Mouse (Mus musculus) forebrain, embryonic 10.5 days (tissue): ENCODE measurements around the gene Acvr1b. TPM values are rescaled to one million over a fixed set of nuclear protein-coding genes. Genes with fewer than 3 reads are reported as not detected.
A peak's percentile ranks its signal among the peaks of the same experiment; 100 is the strongest.

Experiments used
- DNase-seq: peaks from one replicate; pipeline ENCODE4 v3.0.0-alpha.2; 2017; ENCODE audit warnings: low spot score; ENCODE audit errors: extremely low spot score
- H3K27ac ChIP-seq: fragments of 300-500 bp; sonication (generic); 2 replicates; pipeline ENCODE4 v1.5.1; 2016; ENCODE audit warnings: mild to moderate bottlenecking
- H3K27me3 ChIP-seq: fragments of 300-500 bp; sonication (generic); 2 replicates; pipeline ENCODE4 v1.6.1; 2016; ENCODE audit warnings: mild to moderate bottlenecking; ENCODE audit not compliant: poor library complexity, severe bottlenecking
- H3K36me3 ChIP-seq: fragments of 300-500 bp; sonication (generic); replicated peaks from 2 replicates; pipeline ENCODE4 v1.6.1; 2016; ENCODE audit warnings: mild to moderate bottlenecking, moderate library complexity
- H3K4me1 ChIP-seq: fragments of 300-500 bp; sonication (generic); 2 replicates; pipeline ENCODE4 v1.6.1; 2016
- H3K4me3 ChIP-seq: fragments of 300-500 bp; sonication (generic); 2 replicates; pipeline ENCODE4 v1.5.1; 2016; ENCODE audit warnings: mild to moderate bottlenecking, moderate library complexity
- H3K9me3 ChIP-seq: fragments of 300-500 bp; sonication (generic); 2 replicates; pipeline ENCODE4 v1.6.1; 2016; ENCODE audit warnings: mild to moderate bottlenecking, moderate library complexity
- WGBS: fragments of 180-500 bp; shearing (Covaris S2); methylation state at CpG from one replicate; pipeline ENCODE4 v1.1.7; 2016; 5-methylcytosine and 5-hydroxymethylcytosine counted together
- polyA plus RNA-seq: library from polyadenylated mRNA; unstranded; fragments of >200 nt; fragmentation: Nextera tagmentation; extraction: Ambion mirVana; gene quantifications from 2 replicates; pipeline ENCODE4 v1.2.1, GENCODE M21; 2016

Acvr1b gene
- polyA plus RNA-seq, 1 experiment from 2014 or later, result 5.8 TPM

- DNase-seq, result no peak
- 75% methylated on average over 4 of the region's 4 CpGs for WGBS
- H3K27ac ChIP-seq, result no peak overlapping the region
- H3K27me3 ChIP-seq, result no peaks in the 10 kb centered on the region
- H3K4me3 ChIP-seq, result no peak overlapping the region
- H3K9me3 ChIP-seq, result no peaks in the 10 kb centered on the region
- H3K36me3 ChIP-seq, result peaks cover 33% of the 10 kb centered on the region
- peaks cover 16% of the 10 kb centered on the region for H3K4me1 ChIP-seq
These were observed 42.2 kb downstream of the Acvr1b start for GRCm38 (mm10) chr15:101216036-101216435.

- peaks cover 37% of the 10 kb centered on the region for H3K27me3 ChIP-seq
- peak overlapping the region; percentile 48 for H3K4me3 ChIP-seq
- peak; percentile 70 for DNase-seq
- H3K4me1 ChIP-seq, result peaks cover 64% of the 10 kb centered on the region
- H3K27ac ChIP-seq, result peak overlapping the region; percentile 89
- no peaks in the 10 kb centered on the region for H3K36me3 ChIP-seq
- H3K9me3 ChIP-seq, result no peaks in the 10 kb centered on the region
- 3% methylated on average over 8 of the region's 8 CpGs for WGBS
These were observed 47.0 kb downstream of the Acvr1b start for GRCm38 (mm10) chr15:101220905-101221297.

- H3K4me1 ChIP-seq, result peaks cover 64% of the 10 kb centered on the region
- no peaks in the 10 kb centered on the region for H3K9me3 ChIP-seq
- peaks cover 41% of the 10 kb centered on the region for H3K27me3 ChIP-seq
- H3K27ac ChIP-seq, result peak overlapping the region; percentile 89
- WGBS, result 1% methylated on average over 14 of the region's 14 CpGs
- peak overlapping the region; percentile 48 for H3K4me3 ChIP-seq
- no peaks in the 10 kb centered on the region for H3K36me3 ChIP-seq
- peak; percentile 79 for DNase-seq
These were observed 47.6 kb downstream of the Acvr1b start for GRCm38 (mm10) chr15:101221298-101222104.

- Histone ChIP-seq H3K27me3 (peaks cover 46% of the 10 kb centered on the region), H3K36me3 (peaks cover 4% of the 10 kb centered on the region), H3K4me1 (peaks cover 77% of the 10 kb centered on the region), H3K4me3 (peak overlapping the region; percentile 89; the same call in 1 of the 2 replicates), H3K9me3 (no peaks in the 10 kb centered on the region), H3K27ac (peak overlapping the region; percentile 89)
- no peak for DNase-seq
- 44% methylated on average over 13 of the region's 13 CpGs for WGBS
These were observed 49.1 kb downstream of the Acvr1b start for GRCm38 (mm10) chr15:101222897-101223482.

- peak overlapping the region; percentile 89 for H3K4me3 ChIP-seq
- DNase-seq, result no peak
- H3K4me1 ChIP-seq, result peaks cover 83% of the 10 kb centered on the region
- H3K27ac ChIP-seq, result peak overlapping the region; percentile 89
- 6% methylated on average over 5 of the region's 5 CpGs for WGBS
- H3K9me3 ChIP-seq, result no peaks in the 10 kb centered on the region
- H3K36me3 ChIP-seq, result peaks cover 8% of the 10 kb centered on the region
- H3K27me3 ChIP-seq, result peaks cover 46% of the 10 kb centered on the region
These were observed 49.7 kb downstream of the Acvr1b start for GRCm38 (mm10) chr15:101223596-101223995.

- H3K4me3 ChIP-seq, result peak within 1 kb of the TSS; percentile 89
- WGBS, result under 1% methylated on average over 76 of the region's 77 CpGs
- peaks cover 83% of the 10 kb centered on the region for H3K4me1 ChIP-seq
- peak within 1 kb of the TSS; percentile 89 for H3K27ac ChIP-seq
- DNase-seq, result peak; percentile 82
- peaks cover 14% of the 10 kb centered on the region for H3K36me3 ChIP-seq
- peaks cover 49% of the 10 kb centered on the region for H3K27me3 ChIP-seq
- no peaks in the 10 kb centered on the region for H3K9me3 ChIP-seq
These were observed 50.4 kb downstream of the Acvr1b start, which contains the start of gene Grasp for GRCm38 (mm10) chr15:101224006-101224906. Grasp (plus strand) TSS chr15:101224188.

GRCm38 (mm10) chr15:101224977-101225376, 51.1 kb downstream of the Acvr1b start:
- peak; percentile 37 for DNase-seq
- Histone ChIP-seq H3K4me1 (peaks cover 77% of the 10 kb centered on the region), H3K27me3 (peaks cover 49% of the 10 kb centered on the region), H3K9me3 (no peaks in the 10 kb centered on the region), H3K27ac (peak overlapping the region; percentile 89), H3K36me3 (peaks cover 22% of the 10 kb centered on the region), H3K4me3 (peak overlapping the region; percentile 89)
- WGBS, result 2% methylated on average over 14 of the region's 14 CpGs

GRCm38 (mm10) chr15:101227971-101228370, 54.1 kb downstream of the Acvr1b start:
- peaks cover 59% of the 10 kb centered on the region for H3K4me1 ChIP-seq
- H3K27ac ChIP-seq, result peak overlapping the region; percentile 71
- peaks cover 59% of the 10 kb centered on the region for H3K27me3 ChIP-seq
- H3K9me3 ChIP-seq, result peaks cover 8% of the 10 kb centered on the region; the same call in 1 of the 2 replicates
- peaks cover 47% of the 10 kb centered on the region for H3K36me3 ChIP-seq
- 17% methylated on average over 7 of the region's 7 CpGs for WGBS
- DNase-seq, result no peak
- H3K4me3 ChIP-seq, result no peak overlapping the region

- Histone ChIP-seq H3K27me3 (peaks cover 55% of the 10 kb centered on the region), H3K27ac (no peak overlapping the region), H3K4me1 (peaks cover 59% of the 10 kb centered on the region), H3K36me3 (peaks cover 47% of the 10 kb centered on the region), H3K4me3 (no peak overlapping the region), H3K9me3 (peaks cover 8% of the 10 kb centered on the region; the same call in 1 of the 2 replicates)
- no peak for DNase-seq
- 95% methylated on average over 21 of the region's 21 CpGs for WGBS
These were observed 55.2 kb downstream of the Acvr1b start for GRCm38 (mm10) chr15:101228866-101229590.

GRCm38 (mm10) chr15:101230503-101230902, 56.6 kb downstream of the Acvr1b start:
- peaks cover 8% of the 10 kb centered on the region; the same call in 1 of the 2 replicates for H3K9me3 ChIP-seq
- peaks cover 47% of the 10 kb centered on the region for H3K27me3 ChIP-seq
- no peak overlapping the region for H3K4me3 ChIP-seq
- WGBS, result 94% methylated on average over 19 of the region's 19 CpGs
- peaks cover 51% of the 10 kb centered on the region for H3K4me1 ChIP-seq
- H3K27ac ChIP-seq, result no peak overlapping the region
- no peak for DNase-seq
- peaks cover 47% of the 10 kb centered on the region for H3K36me3 ChIP-seq

GRCm38 (mm10) chr15:101230995-101231647, 57.3 kb downstream of the Acvr1b start:
- peaks cover 53% of the 10 kb centered on the region for H3K4me1 ChIP-seq
- H3K27me3 ChIP-seq, result peaks cover 47% of the 10 kb centered on the region
- H3K9me3 ChIP-seq, result peaks cover 8% of the 10 kb centered on the region; the same call in 1 of the 2 replicates
- WGBS, result 83% methylated on average over 23 of the region's 23 CpGs
- peaks cover 47% of the 10 kb centered on the region for H3K36me3 ChIP-seq
- H3K4me3 ChIP-seq, result peak overlapping the region; percentile 25
- H3K27ac ChIP-seq, result no peak overlapping the region; the same call in 1 of the 2 replicates
- no peak for DNase-seq
